In genomic region chr3:145963101-145964017, GRCm38 (mm10) we compare ENCODE assay signal across 8 mouse cellular contexts. TPM values are rescaled to one million over a fixed set of nuclear protein-coding genes. Genes with fewer than 3 reads are reported as not detected.
DNase-seq lines count a peak whose midpoint lies in the region; ATAC-seq lines count a peak whose summit lies in the region.

No protein-coding gene starts in this region.

- H3K36me3 ChIP-seq in kidney, embryonic 14.5 days (ENCODE audit: control insufficient read depth, insufficient read depth, low read length) = no peaks in the 10 kb centered on the region

- peak overlapping the region; percentile 30 for H3K4me3 ChIP-seq in brown adipose tissue, adult 24 weeks (ENCODE audit: insufficient read depth, low read depth, low read length)
- H3K4me3 ChIP-seq in kidney, embryonic 14.5 days (ENCODE audit: low read length) = peak overlapping the region; percentile 18

- WGBS in kidney, embryonic 14.5 days = 17% methylated on average over 31 of the region's 31 CpGs

- H3K9ac ChIP-seq in kidney, embryonic 14.5 days (ENCODE audit: low read depth, low read length) = no peak overlapping the region; the same call in 1 of the 2 replicates

- H3K4me1 ChIP-seq in brown adipose tissue, adult 24 weeks (ENCODE audit: control insufficient read depth, insufficient read depth, insufficient read length, low read length) = peaks cover 10% of the 10 kb centered on the region
- H3K4me1 ChIP-seq in kidney, embryonic 14.5 days (ENCODE audit: control insufficient read depth, insufficient read depth, low read length) = peaks cover 14% of the 10 kb centered on the region; the same call in 1 of the 2 replicates

- H3K4me2 ChIP-seq in kidney, embryonic 14.5 days (replicated peaks; ENCODE audit: low read depth, low read length) = peak overlapping the region; percentile 30

- no peaks in the 10 kb centered on the region for H3K9me3 ChIP-seq in kidney, embryonic 14.5 days (ENCODE audit: control insufficient read depth, low read length)

- ATAC-seq in granulocyte monocyte progenitor cell, adult 5-6 weeks (replicated peaks; ENCODE audit: poor library complexity, severe bottlenecking) = peak; percentile 53
- peak; percentile 53 for ATAC-seq in kidney, embryonic 14.5 days (ENCODE audit: low FRiP score, low TSS enrichment)

- DNase-seq in lung, postnatal 14 days = peak; percentile 53
- peak; percentile 10 for DNase-seq in testis, postnatal 14 days (ENCODE audit: low spot score)
- DNase-seq in thymus, postnatal 14 days = no peak
- DNase-seq in thymus, postnatal 0 days (ENCODE audit: low spot score) = no peak
- no peak for DNase-seq in ovary, adult 18-20 months (ENCODE audit: low spot score)

- H3K27me3 ChIP-seq in kidney, embryonic 14.5 days (ENCODE audit: control insufficient read depth, insufficient read depth, low read length) = peaks cover 18% of the 10 kb centered on the region

- peak overlapping the region; percentile 88 for H3K27ac ChIP-seq in brown adipose tissue, adult 24 weeks (replicated peaks; ENCODE audit: low read depth, low read length)
- H3K27ac ChIP-seq in kidney, embryonic 14.5 days (ENCODE audit: low read depth, low read length) = no peak overlapping the region

RNA-seq across cellular contexts. Expression of gene Syde2, which starts 24.3 kb away (rescaled TPM):
- 4.4 and 4.5 TPM in 2 replicates for polyA plus RNA-seq in brown adipose tissue, adult 24 weeks (2012; ENCODE audit: insufficient read depth, insufficient read length, missing spikeins)
- 2.3 and 5.3 TPM in 2 replicates for total RNA-seq in granulocyte monocyte progenitor cell, adult 5-6 weeks (2014; fragmentation: Nextera tagmentation)
- 2.7 and 3.6 TPM in 2 replicates for total RNA-seq in granulocyte monocyte progenitor cell, adult 5-6 weeks (2017)
- 2.3 and 2.6 TPM in 2 replicates for polyA plus RNA-seq in kidney, embryonic 14.5 days (2014; fragmentation: Nextera tagmentation; extraction: Ambion mirVana)
- 0.54 and 0.61 TPM in 2 replicates for polyA plus RNA-seq in thymus, postnatal 0 days (2015; fragmentation: Nextera tagmentation; extraction: Ambion mirVana)

RNA-seq across cellular contexts. Expression of gene 2410004B18Rik, which starts 25.5 kb away (rescaled TPM):
- 18.1 and 19.4 TPM in 2 replicates for polyA plus RNA-seq in brown adipose tissue, adult 24 weeks (2012; ENCODE audit: insufficient read depth, insufficient read length, missing spikeins)
- total RNA-seq in granulocyte monocyte progenitor cell, adult 5-6 weeks (2014; fragmentation: Nextera tagmentation) = 9.7 and 16.0 TPM in 2 replicates
- total RNA-seq in granulocyte monocyte progenitor cell, adult 5-6 weeks (2017) = 15.9 and 18.6 TPM in 2 replicates
- polyA plus RNA-seq in kidney, embryonic 14.5 days (2014; fragmentation: Nextera tagmentation; extraction: Ambion mirVana) = 55.7 and 63.5 TPM in 2 replicates
- polyA plus RNA-seq in thymus, postnatal 0 days (2015; fragmentation: Nextera tagmentation; extraction: Ambion mirVana) = 42.1 and 42.2 TPM in 2 replicates

RNA-seq across cellular contexts. Expression of gene Bcl10, which starts 40.8 kb away (rescaled TPM):
- polyA plus RNA-seq in brown adipose tissue, adult 24 weeks (2012; ENCODE audit: insufficient read depth, insufficient read length, missing spikeins) = 14.5 and 17.8 TPM in 2 replicates
- total RNA-seq in granulocyte monocyte progenitor cell, adult 5-6 weeks (2014; fragmentation: Nextera tagmentation) = 23.8 and 47.4 TPM in 2 replicates
- total RNA-seq in granulocyte monocyte progenitor cell, adult 5-6 weeks (2017) = 37.1 and 48.8 TPM in 2 replicates
- 52.5 and 54.5 TPM in 2 replicates for polyA plus RNA-seq in kidney, embryonic 14.5 days (2014; fragmentation: Nextera tagmentation; extraction: Ambion mirVana)
- polyA plus RNA-seq in thymus, postnatal 0 days (2015; fragmentation: Nextera tagmentation; extraction: Ambion mirVana) = 82.5 and 88.6 TPM in 2 replicates

Comparison
In these comparisons a context has a peak if more than half of its experiments do, and no peak if none do; other contexts are left out.
1. DNase-seq: peak in lung, postnatal 14 days (single experiment) and testis, postnatal 14 days (single experiment); none in thymus, postnatal 14 days (single experiment), thymus, postnatal 0 days (single experiment) and ovary, adult 18-20 months (single experiment).